Mouse (Mus musculus) heart, embryonic 13.5 days (tissue): ENCODE data around the gene Mxd4. TPM values are rescaled to one million over a fixed set of nuclear protein-coding genes. Genes with fewer than 3 reads are reported as not detected.

Experiments
- ATAC-seq: fragments of 200-750 bp; cut with Nextera tagmentation; 2 replicates; pipeline ENCODE4 v1.8.0; 2017; ENCODE audit warnings: moderate TSS enrichment; ENCODE audit not compliant: insufficient number of reproducible peaks, low FRiP score, low TSS enrichment; ENCODE audit errors: extremely low read depth
- H3K27ac ChIP-seq: fragments of 300-500 bp; sonication (generic); replicated peaks from 2 replicates; pipeline ENCODE4 v1.5.1; 2015; ENCODE audit warnings: moderate library complexity, mild to moderate bottlenecking, inconsistent platforms
- H3K27me3 ChIP-seq: fragments of 300-500 bp; sonication (generic); replicated peaks from 2 replicates; pipeline ENCODE4 v1.6.1; 2015; ENCODE audit warnings: mild to moderate bottlenecking, inconsistent platforms
- H3K36me3 ChIP-seq: fragments of 300-500 bp; sonication (generic); 2 replicates; pipeline ENCODE4 v1.6.1; 2015; ENCODE audit warnings: mild to moderate bottlenecking, inconsistent platforms
- H3K4me1 ChIP-seq: fragments of 300-500 bp; sonication (generic); 2 replicates; pipeline ENCODE4 v1.6.1; 2015; ENCODE audit warnings: inconsistent platforms
- H3K4me2 ChIP-seq: fragments of 300-500 bp; sonication (generic); 2 replicates; pipeline ENCODE4 v1.6.1; 2015; ENCODE audit warnings: inconsistent platforms, mild to moderate bottlenecking, moderate library complexity
- H3K4me3 ChIP-seq: fragments of 300-500 bp; sonication (generic); 2 replicates; pipeline ENCODE4 v1.5.1; 2015; ENCODE audit warnings: moderate library complexity, mild to moderate bottlenecking, inconsistent platforms
- H3K9ac ChIP-seq: fragments of 300-500 bp; sonication (generic); 2 replicates; pipeline ENCODE4 v1.6.1; 2015; ENCODE audit warnings: inconsistent platforms, mild to moderate bottlenecking, moderate library complexity
- H3K9me3 ChIP-seq: fragments of 300-500 bp; sonication (generic); 2 replicates; pipeline ENCODE4 v1.6.1; 2016; ENCODE audit warnings: inconsistent platforms
- WGBS: fragments of 180-500 bp; shearing (Covaris S2); methylation state at CpG from one replicate; pipeline ENCODE4 v1.1.7; 2015; ENCODE audit warnings: mixed read lengths; 5-methylcytosine and 5-hydroxymethylcytosine counted together
- polyA plus RNA-seq: library from polyadenylated mRNA; unstranded; fragments of >200 nt; fragmentation: Nextera tagmentation; extraction: Ambion mirVana; gene quantifications from 2 replicates; pipeline ENCODE4 v1.2.1, GENCODE M21; 2015

Mxd4 gene
- polyA plus RNA-seq, 1 experiment from 2014 or later, result 23.6 TPM

DNA sequence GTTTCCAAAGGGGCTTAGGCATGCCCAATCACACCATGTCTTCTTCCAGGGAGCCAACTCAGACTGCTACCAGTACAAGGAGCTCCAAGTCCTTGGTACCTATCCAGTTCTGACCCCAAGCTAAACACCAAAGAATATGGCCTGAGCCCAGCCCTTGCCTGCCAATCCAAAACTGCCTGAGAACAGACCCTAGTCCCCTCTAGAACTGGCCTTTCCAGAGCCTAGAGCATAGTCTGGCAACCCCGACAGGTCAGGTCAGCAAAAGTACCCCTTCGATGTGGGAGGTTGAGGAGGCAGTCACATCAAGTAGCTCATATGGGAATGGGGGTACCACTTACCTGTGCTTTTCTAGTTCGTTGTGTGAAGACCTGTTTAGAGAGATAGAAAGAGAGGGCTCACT lies 3.5 kb downstream of the Mxd4 start:
- ATAC-seq, result no peak
- H3K27ac ChIP-seq, result peak overlapping the region; percentile 73
- no peak overlapping the region for H3K4me2 ChIP-seq
- H3K27me3 ChIP-seq, result no peaks in the 10 kb centered on the region
- no peak overlapping the region for H3K9ac ChIP-seq
- no peak overlapping the region for H3K4me3 ChIP-seq
- peaks cover 36% of the 10 kb centered on the region for H3K36me3 ChIP-seq
- H3K9me3 ChIP-seq, result no peaks in the 10 kb centered on the region
- H3K4me1 ChIP-seq, result peaks cover 60% of the 10 kb centered on the region
- 82% methylated on average over 3 of the region's 3 CpGs for WGBS

DNA sequence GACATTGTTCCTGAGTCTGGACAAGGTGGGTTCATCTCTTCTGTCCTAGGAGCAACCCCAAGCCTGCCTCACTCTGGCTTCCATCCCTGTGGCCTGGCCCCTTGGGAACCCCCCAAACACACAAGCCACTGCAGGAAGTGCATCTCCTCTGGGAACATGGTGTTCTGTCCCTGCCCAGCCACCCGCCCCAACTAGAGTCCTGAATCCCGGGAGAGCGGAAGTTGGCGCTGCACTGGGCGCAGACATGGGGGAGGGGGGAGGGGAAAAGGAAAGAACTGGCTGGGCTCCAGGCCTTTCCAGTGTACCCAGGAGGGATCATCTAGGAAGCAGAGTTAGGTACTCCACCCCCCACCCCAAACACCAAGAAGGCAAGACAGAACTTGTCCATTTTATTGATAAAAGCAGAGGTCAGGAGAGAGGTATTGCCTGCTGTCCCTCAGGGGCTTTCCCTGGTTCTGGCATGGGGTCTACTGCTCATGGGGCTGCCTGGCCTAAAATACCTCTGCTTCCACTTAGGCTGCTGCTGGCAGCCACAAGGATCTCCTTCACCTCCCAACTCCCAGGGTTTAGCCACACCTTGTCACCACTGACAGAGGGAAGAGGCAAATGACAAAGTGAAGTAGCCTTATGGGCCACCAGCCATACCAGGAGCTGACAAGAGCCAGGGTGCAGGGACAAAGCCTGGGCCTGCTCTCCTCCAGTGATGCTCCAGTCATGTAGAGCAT lies 4.2 kb downstream of the Mxd4 start:
- Histone ChIP-seq H3K4me3 (no peak overlapping the region), H3K4me2 (peak overlapping the region; percentile 33), H3K27ac (peak overlapping the region; percentile 73), H3K27me3 (no peaks in the 10 kb centered on the region), H3K9me3 (no peaks in the 10 kb centered on the region), H3K4me1 (peaks cover 54% of the 10 kb centered on the region), H3K9ac (peak overlapping the region; percentile 47), H3K36me3 (peaks cover 42% of the 10 kb centered on the region)
- ATAC-seq, result no peak
- WGBS, result 37% methylated on average over 5 of the region's 5 CpGs

DNA sequence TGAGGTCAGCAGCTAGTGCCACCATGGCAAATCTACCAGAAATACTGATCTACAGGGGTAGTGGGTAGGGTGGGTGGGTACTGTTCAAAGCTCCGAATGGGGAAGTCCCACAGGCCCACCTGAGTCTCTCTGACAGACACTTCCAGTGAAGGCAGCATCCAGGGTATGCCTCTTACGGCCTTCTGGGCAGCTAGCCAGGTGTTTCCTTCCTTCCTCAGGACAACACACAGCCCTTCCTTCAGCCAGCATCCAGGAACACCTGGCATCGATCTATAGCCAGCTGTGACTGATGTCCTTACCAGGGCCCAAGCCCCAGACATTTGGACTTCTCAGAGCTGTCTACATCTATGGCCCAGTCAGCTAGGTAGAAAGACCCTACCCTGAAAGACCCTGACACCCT lies 5.0 kb downstream of the Mxd4 start:
- WGBS, result 69% methylated on average over 3 of the region's 3 CpGs
- H3K36me3 ChIP-seq, result peaks cover 50% of the 10 kb centered on the region

DNA sequence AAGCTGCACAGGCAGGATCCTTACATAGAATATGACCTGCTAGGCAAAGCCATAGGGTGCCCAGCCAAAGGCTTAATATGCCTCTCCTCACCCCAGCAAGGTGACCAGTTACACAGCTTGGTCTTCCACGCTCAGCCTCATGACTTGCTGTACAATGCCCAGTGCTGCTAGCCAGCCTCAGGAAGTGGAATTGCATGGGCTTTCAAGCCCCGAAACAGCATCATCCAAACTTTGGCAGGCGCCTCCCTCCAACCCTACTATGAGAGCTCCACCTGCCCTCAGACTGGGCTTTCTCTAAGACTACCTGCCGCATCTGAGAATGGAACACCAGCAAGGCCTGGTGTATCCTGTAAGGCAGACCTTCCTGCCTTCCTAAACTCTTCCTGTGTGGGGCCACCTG lies 9.7 kb downstream of the Mxd4 start:
- H3K9me3 ChIP-seq, result no peaks in the 10 kb centered on the region
- H3K27ac ChIP-seq, result no peak overlapping the region
- H3K36me3 ChIP-seq, result peaks cover 94% of the 10 kb centered on the region
- no peak overlapping the region for H3K9ac ChIP-seq
- no peak overlapping the region for H3K4me3 ChIP-seq
- WGBS, result 90% methylated on average over 4 of the region's 4 CpGs
- H3K4me2 ChIP-seq, result no peak overlapping the region
- H3K27me3 ChIP-seq, result no peaks in the 10 kb centered on the region
- ATAC-seq, result no peak
- peaks cover 12% of the 10 kb centered on the region for H3K4me1 ChIP-seq

More for the DNA sequence above, 5.0 kb downstream of the Mxd4 start:
- ATAC-seq, result no peak
- H3K9ac ChIP-seq, result no peak overlapping the region; the same call in 1 of the 2 replicates
- peaks cover 52% of the 10 kb centered on the region for H3K4me1 ChIP-seq
- no peaks in the 10 kb centered on the region for H3K9me3 ChIP-seq
- H3K27me3 ChIP-seq, result no peaks in the 10 kb centered on the region
- H3K4me2 ChIP-seq, result 0 out of 2 replicates have a peak overlapping the region, but pooled peaks have one; percentile 33
- H3K4me3 ChIP-seq, result no peak overlapping the region
- H3K27ac ChIP-seq, result no peak overlapping the region

DNA sequence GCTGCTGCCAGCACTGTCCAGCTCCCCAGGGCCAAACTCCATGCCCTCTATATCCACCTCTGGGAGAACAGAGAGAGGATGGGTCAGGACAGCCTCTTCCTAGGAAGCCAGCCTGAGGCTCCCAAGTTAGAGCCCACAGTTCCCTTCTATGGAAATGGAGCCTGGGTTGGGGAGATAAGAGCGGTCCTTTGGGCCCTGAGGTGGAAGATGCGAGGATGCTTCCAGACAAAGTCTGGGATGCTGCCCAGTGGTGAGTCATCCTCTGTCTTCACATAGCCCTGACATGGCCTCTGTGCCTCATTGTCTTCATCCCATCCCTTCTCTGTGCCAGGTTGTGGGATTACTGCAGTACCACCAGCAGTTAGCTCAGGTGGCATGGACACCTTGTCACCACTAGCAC lies 10.4 kb downstream of the Mxd4 start:
- H3K4me1 ChIP-seq, result peaks cover 5% of the 10 kb centered on the region; the same call in 1 of the 2 replicates
- ATAC-seq, result no peak
- H3K4me3 ChIP-seq, result no peak overlapping the region
- no peaks in the 10 kb centered on the region for H3K27me3 ChIP-seq
- no peak overlapping the region for H3K9ac ChIP-seq
- H3K36me3 ChIP-seq, result peaks cover 89% of the 10 kb centered on the region
- WGBS, result 84% methylated on average over 2 of the region's 2 CpGs
- no peaks in the 10 kb centered on the region for H3K9me3 ChIP-seq
- no peak overlapping the region for H3K27ac ChIP-seq
- H3K4me2 ChIP-seq, result no peak overlapping the region

DNA sequence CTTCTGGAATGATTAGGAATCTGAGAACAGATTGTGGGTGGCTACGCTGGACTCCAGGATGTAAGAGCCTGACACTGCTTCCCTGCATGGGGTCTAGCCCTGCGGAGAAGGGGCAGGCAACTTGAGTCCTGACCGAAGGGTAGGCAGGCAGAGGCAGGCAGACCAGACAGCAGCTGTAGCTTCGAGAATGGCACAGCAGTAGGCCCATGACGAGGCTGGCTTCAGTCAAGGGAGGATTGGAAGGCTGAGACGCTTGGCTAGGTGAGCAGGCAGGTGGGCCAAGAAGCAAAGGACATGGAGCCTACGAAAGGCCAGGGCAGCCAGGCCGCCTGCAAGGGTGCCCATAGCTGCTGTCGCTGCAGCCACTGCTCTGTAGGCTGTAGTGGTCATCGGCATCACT lies 10.8 kb downstream of the Mxd4 start:
- H3K27me3 ChIP-seq, result no peaks in the 10 kb centered on the region
- no peak for ATAC-seq
- no peak overlapping the region for H3K9ac ChIP-seq
- H3K9me3 ChIP-seq, result no peaks in the 10 kb centered on the region
- H3K27ac ChIP-seq, result no peak overlapping the region
- H3K36me3 ChIP-seq, result peaks cover 87% of the 10 kb centered on the region
- no peak overlapping the region for H3K4me3 ChIP-seq
- no peak overlapping the region for H3K4me2 ChIP-seq
- H3K4me1 ChIP-seq, result 0 out of 2 replicates have a peak, but pooled peaks cover under 1% of the 10 kb centered on the region
- 69% methylated on average over 9 of the region's 10 CpGs for WGBS

DNA sequence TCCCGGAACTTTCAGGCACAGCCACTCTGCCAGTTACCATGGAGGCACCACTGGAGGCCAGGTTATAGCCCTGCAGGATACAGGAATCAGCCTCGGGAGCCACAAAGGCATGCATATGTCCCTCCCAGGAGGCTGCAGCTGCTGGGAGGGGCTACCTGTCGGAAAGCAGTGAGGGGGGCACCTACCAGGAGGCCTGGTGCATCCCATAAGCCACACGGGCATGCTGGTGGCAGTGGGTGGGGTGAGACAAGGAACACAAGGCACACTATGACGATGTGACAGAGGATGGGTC lies 12.2 kb downstream of the Mxd4 start:
- H3K9me3 ChIP-seq, result no peaks in the 10 kb centered on the region
- H3K4me3 ChIP-seq, result no peak overlapping the region
- ATAC-seq, result no peak
- 45% methylated on average over 5 of the region's 5 CpGs for WGBS
- H3K4me2 ChIP-seq, result no peak overlapping the region
- peaks cover 76% of the 10 kb centered on the region for H3K36me3 ChIP-seq
- H3K27ac ChIP-seq, result no peak overlapping the region
- H3K9ac ChIP-seq, result no peak overlapping the region
- 0 out of 2 replicates have a peak, but pooled peaks cover 3% of the 10 kb centered on the region for H3K4me1 ChIP-seq
- H3K27me3 ChIP-seq, result no peaks in the 10 kb centered on the region

DNA sequence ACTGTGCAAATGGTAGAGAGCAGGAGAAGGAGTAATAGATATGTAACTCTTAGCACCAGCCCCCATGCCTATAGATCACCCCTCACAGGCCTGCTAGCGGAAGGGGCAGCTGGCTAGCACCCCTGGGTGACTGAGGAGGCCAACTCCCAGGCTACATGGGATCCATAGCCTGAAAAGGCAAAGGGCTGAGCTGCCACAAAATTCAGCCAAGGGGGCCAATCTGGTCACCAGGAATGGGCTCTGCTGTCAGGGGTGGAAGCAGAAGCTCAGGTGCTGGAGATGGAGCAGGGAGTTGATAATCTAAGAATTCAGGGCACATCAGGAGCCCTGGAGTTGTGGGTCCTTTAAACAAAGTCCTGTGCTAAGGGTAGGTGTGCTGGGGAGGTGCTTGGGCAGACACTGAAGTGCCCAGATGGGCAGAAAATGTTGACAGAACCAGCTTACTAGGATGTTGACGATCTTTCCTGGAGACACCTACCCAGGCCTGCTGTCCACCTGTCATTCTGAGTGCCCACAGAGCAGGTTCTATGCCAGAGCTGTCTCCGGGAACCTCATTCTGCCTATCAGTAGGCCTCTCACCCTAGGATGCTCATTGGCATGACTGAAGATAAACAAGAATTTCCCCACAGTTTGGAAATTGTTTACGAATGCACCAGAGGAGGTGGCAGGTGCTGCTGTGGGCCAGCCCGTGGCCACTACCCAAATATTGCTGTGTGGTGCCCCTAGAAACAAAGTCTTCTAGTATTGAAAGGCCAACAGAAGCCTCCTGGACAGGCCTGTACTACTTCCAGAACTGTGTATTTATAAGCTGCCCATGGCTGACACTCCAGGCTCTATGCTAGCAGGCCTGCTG lies 12.7 kb downstream of the Mxd4 start:
- H3K36me3 ChIP-seq, result peaks cover 70% of the 10 kb centered on the region
- no peak overlapping the region for H3K4me3 ChIP-seq
- H3K4me2 ChIP-seq, result no peak overlapping the region
- no peaks in the 10 kb centered on the region for H3K27me3 ChIP-seq
- no peaks in the 10 kb centered on the region for H3K9me3 ChIP-seq
- H3K4me1 ChIP-seq, result peaks cover 8% of the 10 kb centered on the region; the same call in 1 of the 2 replicates
- no peak overlapping the region for H3K9ac ChIP-seq
- WGBS, result 67% methylated on average over 5 of the region's 5 CpGs
- no peak for ATAC-seq
- no peak overlapping the region for H3K27ac ChIP-seq

DNA sequence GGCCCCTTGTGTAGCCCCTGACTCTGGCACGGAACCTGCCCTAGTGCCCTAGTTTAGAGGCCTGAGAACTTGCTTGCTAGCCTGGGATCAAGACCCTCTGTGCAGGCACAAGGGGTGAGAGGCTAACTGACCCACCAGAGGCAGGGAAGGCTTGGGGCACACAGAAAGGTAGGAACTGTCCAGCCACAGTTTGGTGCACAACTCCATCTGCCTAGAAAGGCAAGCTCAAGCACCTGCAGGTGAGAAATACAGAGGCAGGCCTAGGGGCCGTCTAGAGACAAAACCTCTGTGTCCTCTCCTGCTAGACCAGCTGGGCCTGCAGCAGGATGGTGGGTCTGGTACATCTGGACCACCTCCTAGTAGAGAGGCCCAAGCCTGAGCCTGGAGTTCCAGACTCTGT lies 13.5 kb downstream of the Mxd4 start:
- WGBS, result 74% methylated on average over 2 of the region's 2 CpGs
- H3K27ac ChIP-seq, result no peak overlapping the region
- peaks cover 64% of the 10 kb centered on the region for H3K36me3 ChIP-seq
- ATAC-seq, result no peak
- no peak overlapping the region for H3K4me3 ChIP-seq
- H3K4me2 ChIP-seq, result no peak overlapping the region
- H3K4me1 ChIP-seq, result peaks cover 10% of the 10 kb centered on the region; the same call in 1 of the 2 replicates
- H3K9me3 ChIP-seq, result no peaks in the 10 kb centered on the region
- H3K9ac ChIP-seq, result no peak overlapping the region
- no peaks in the 10 kb centered on the region for H3K27me3 ChIP-seq

DNA sequence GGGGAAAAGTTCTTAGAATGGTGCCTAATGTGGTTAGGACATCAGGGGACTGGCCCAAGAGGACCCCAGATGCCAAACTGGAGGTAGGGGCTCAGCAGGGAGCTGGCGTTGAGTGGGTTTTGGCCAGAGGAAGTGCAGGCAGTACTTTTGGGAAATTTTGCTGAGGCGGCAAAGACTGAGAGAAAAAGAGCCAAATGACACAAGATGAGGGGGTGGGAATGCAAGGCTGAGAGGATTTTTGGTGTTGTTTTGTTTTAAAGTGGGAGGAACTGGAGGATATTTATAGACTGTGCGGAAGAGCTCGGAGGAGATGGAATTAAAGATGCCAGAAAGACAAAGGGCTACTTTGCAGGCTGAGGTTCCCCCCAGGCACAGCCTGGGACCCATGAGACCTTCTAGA lies 16.8 kb downstream of the Mxd4 start:
- Histone ChIP-seq H3K4me3 (no peak overlapping the region), H3K4me2 (no peak overlapping the region), H3K9me3 (no peaks in the 10 kb centered on the region), H3K9ac (no peak overlapping the region), H3K36me3 (peaks cover 32% of the 10 kb centered on the region), H3K4me1 (peaks cover 25% of the 10 kb centered on the region), H3K27me3 (no peaks in the 10 kb centered on the region), H3K27ac (peak overlapping the region; percentile 28; the same call in 1 of the 2 replicates)
- no peak for ATAC-seq
- 64% methylated on average over 4 of the region's 4 CpGs for WGBS

DNA sequence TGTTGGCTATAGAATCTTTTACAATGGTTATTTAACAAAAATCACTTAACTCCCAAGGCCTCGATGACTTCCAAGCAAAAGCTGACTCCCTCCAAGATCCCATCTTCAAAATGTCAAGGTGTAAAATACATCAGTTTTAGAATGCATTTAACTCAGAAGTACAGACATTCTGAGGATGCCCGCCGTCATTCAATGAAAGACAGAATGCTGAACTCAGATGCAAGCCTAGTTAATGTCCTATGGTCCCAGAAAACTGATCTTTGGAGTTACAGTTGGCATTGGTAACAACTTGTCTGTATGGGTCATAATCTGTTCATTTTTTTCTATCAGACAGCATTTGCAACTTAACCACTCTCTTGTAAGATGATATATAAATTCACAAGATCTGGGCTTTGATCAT lies 17.6 kb downstream of the Mxd4 start:
- no peaks in the 10 kb centered on the region for H3K27me3 ChIP-seq
- no peak for ATAC-seq
- H3K27ac ChIP-seq, result peak overlapping the region; percentile 83
- H3K4me3 ChIP-seq, result peak overlapping the region; percentile 76
- H3K4me1 ChIP-seq, result peaks cover 31% of the 10 kb centered on the region
- H3K9ac ChIP-seq, result peak overlapping the region; percentile 78
- 79% methylated on average over 3 of the region's 3 CpGs for WGBS
- H3K4me2 ChIP-seq, result peak overlapping the region; percentile 78
- H3K36me3 ChIP-seq, result peaks cover 28% of the 10 kb centered on the region
- H3K9me3 ChIP-seq, result no peaks in the 10 kb centered on the region
